Mouse (Mus musculus) layer of hippocampus, adult 2 months (tissue): ENCODE data around the gene Cpeb1. TPM values are rescaled to one million over a fixed set of nuclear protein-coding genes. Genes with fewer than 3 reads are reported as not detected.

Experiments used
- DNase-seq, 2 experiments: peaks; one replicate each; pipeline ENCODE4 v3.0.0; 2022; ENCODE audit warnings: low spot score in 2 of 2
- H3K27ac ChIP-seq: fragments of 200-600 bp; 2 replicates; pipeline ENCODE4 v1.8.1; 2022
- H3K4me3 ChIP-seq: fragments of 200-600 bp; 2 replicates; pipeline ENCODE4 v1.8.1; 2022; ENCODE audit warnings: mild to moderate bottlenecking
- CTCF ChIP-seq: fragments of 200-600 bp; conservative IDR thresholded peaks from 2 replicates; pipeline ENCODE4 v1.8.1; 2022; ENCODE audit warnings: antibody characterized with exemption, mild to moderate bottlenecking, moderate library complexity
- total RNA-seq, 2 experiments: library from RNA; stranded (reverse); gene quantifications; 2 replicates each; pipeline ENCODE4 v1.2.3; 2021

Gene Cpeb1
- total RNA-seq, 2 experiments from 2014 or later: 117 to 123 TPM

DNA sequence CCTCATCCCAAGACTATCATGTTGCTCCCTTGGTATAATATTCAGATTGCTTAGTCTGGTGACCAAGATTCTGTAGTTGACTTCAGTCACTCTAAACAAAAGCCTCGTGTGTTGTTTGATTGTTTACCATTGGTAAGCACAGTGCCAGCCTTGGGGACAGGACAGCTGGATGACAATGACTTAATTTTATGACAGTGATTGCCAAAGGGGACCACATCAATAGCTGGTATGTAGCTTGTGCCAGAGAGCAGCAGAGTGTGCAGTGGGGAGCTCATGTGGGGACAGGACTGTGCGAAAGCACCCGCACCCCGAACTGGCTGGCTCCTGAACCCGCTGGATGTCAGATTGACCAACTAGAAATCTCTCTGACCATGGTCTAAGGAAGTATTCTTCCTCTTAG, 150.6 kb downstream of the Cpeb1 start:
- no peak for TF ChIP-seq CTCF
- Histone ChIP-seq H3K4me3 (no peak overlapping the region), H3K27ac (peak overlapping the region; percentile 83)
- DNase-seq: peak in 1 of 2 experiments; percentile 26

DNA sequence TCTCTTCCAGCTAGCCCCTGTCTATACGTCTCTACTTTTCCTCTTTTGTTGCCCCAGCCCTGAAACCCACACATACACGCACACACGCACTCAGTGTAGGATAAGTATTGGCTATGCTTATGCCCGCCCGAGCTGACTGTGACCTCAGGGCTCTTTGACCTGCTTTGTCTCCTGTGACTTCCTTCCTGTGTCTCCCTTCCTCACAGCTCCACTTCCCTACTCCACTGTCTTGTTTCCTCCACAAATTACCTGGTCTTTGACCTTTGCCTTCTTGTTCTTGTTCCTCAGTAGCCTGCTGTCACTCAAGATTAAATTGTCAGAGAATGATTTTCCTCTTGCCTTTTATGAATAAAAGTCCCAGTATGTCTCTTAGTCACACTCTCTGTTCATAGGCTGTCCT, 151.2 kb downstream of the Cpeb1 start:
- Histone ChIP-seq H3K27ac (peak overlapping the region; percentile 77), H3K4me3 (no peak overlapping the region)
- DNase-seq: no peak
- no peak for TF ChIP-seq CTCF

DNA sequence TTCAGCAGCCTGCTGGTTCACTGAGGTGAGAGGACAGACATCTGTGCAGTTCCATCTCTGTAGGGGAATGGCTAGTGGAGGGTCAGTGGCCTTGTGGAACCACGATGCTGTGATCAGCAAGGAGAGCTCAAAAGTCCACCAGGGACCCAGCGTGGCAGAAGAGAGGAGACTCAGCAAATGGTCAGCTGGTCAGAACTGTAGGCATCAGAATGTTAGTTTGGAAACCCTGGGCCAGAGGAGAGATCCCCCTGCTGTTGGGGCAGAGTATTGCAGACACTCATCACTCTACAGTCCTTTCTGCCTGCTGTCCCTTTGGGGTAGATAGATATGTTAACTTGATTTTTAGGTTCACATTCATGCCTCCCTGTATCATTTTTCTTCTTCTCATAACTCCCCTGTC, 151.6 kb downstream of the Cpeb1 start:
- Histone ChIP-seq H3K27ac (peak overlapping the region; percentile 77), H3K4me3 (no peak overlapping the region)
- peak; percentile 72 for TF ChIP-seq CTCF
- no peak for DNase-seq

DNA sequence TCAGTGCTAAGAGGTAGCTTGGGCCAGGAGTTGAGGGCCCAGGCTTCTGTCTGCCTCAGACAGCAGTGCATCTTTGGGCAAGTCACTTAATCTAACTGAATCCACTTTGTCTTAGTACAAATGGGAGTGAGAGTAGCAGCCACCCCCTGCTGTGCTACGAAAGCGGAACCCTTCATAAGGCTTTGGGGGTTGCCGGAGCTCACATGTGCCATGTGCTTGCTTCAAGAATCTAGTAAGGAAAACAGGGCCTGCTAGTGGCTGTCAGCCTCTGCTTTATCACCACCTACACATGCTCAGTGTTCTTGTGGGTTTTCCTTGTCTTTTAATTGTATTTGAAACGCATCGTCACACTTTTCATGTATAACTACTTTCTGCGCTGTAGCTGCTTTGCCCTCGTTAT, 153.9 kb downstream of the Cpeb1 start:
- H3K27ac ChIP-seq: peak overlapping the region; percentile 32
- no peak for TF ChIP-seq CTCF
- peak in 1 of 2 experiments; percentile 24 for DNase-seq
- no peak overlapping the region for H3K4me3 ChIP-seq

DNA sequence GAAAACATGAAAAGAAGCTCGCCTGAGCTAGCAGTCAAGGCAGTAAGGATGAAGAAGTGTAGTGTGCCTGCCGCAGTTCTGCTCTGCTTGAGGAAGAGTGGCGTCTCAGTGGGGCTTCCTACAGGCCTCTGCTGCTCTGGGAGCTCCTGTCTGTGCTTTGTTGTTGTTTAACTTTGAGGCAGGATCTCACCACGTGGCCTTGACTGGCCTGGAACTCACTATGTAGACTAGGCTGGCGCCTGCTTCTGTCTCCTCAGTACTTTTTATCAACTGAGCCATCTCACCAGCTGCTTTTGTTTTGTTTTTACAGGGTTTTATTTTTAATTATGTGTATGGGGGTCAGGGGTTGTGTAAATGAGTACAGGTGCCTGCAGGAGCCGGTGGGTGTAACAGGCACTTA, 157.1 kb downstream of the Cpeb1 start:
- Histone ChIP-seq H3K4me3 (no peak overlapping the region), H3K27ac (0 out of 2 replicates have a peak overlapping the region, but pooled peaks have one; percentile 14)
- no peak for DNase-seq
- no peak for TF ChIP-seq CTCF

Other genes starting within 250 kb of the Cpeb1 start
- gene Pde8a, start 241.9 kb downstream of the Cpeb1 start, total RNA-seq: 1 to 10 TPM; 7.2 to 8.4 TPM
- 100 to 1,000 TPM; 606 to 625 TPM for gene Rps17, start 110.2 kb downstream of the Cpeb1 start, total RNA-seq
- gene Ap3b2, start 38.5 kb upstream of the Cpeb1 start, total RNA-seq: 100 to 1,000 TPM; 162 to 180 TPM
- gene BC048679, start 42.8 kb upstream of the Cpeb1 start, total RNA-seq: not detected
- gene Fsd2, start 111.5 kb upstream of the Cpeb1 start, total RNA-seq: under 1 TPM; 0.27 to 0.28 TPM
- gene Whamm, start 115.8 kb upstream of the Cpeb1 start, total RNA-seq: 10 to 100 TPM; 19.0 to 22.8 TPM